Mouse (Mus musculus) liver, embryonic 16.5 days (tissue): ENCODE results near the gene D17Wsu92e. TPM values are rescaled to one million over a fixed set of nuclear protein-coding genes. Genes with fewer than 3 reads are reported as not detected.

ENCODE experiments used
- ATAC-seq: fragments of 200-750 bp; cut with Nextera tagmentation; 2 replicates; pipeline ENCODE4 v1.8.0; 2017; ENCODE audit warnings: low read depth, mild to moderate bottlenecking, moderate number of reproducible peaks, moderate library complexity
- H3K27ac ChIP-seq: fragments of 300-500 bp; sonication (generic); 2 replicates; pipeline ENCODE4 v1.5.1; 2014; ENCODE audit warnings: mild to moderate bottlenecking, low read length
- H3K27me3 ChIP-seq: fragments of 300-500 bp; sonication (generic); 2 replicates; pipeline ENCODE4 v1.6.1; 2014; ENCODE audit warnings: low read depth, low read length, mixed read lengths; ENCODE audit not compliant: control insufficient read depth, insufficient read depth
- H3K36me3 ChIP-seq: fragments of 300-500 bp; sonication (generic); 2 replicates; pipeline ENCODE4 v1.6.1; 2014; ENCODE audit warnings: mild to moderate bottlenecking; ENCODE audit not compliant: control insufficient read depth, insufficient read depth
- H3K4me1 ChIP-seq: fragments of 300-500 bp; sonication (generic); 2 replicates; pipeline ENCODE4 v1.6.1; 2014; ENCODE audit warnings: low read depth, low read length, mixed read lengths; ENCODE audit not compliant: control insufficient read depth
- H3K4me2 ChIP-seq: fragments of 300-500 bp; sonication (generic); 2 replicates; pipeline ENCODE4 v1.6.1; 2014; ENCODE audit warnings: low read depth, low read length, mixed read lengths
- H3K4me3 ChIP-seq: fragments of 300-500 bp; sonication (generic); 2 replicates; pipeline ENCODE4 v1.5.1; 2014; ENCODE audit warnings: low read depth, mild to moderate bottlenecking, low read length
- H3K9ac ChIP-seq: fragments of 300-500 bp; sonication (generic); 2 replicates; pipeline ENCODE4 v1.6.1; 2014; ENCODE audit warnings: low read depth, low read length
- H3K9me3 ChIP-seq: fragments of 300-500 bp; sonication (generic); replicated peaks from 2 replicates; pipeline ENCODE4 v1.6.1; 2016; ENCODE audit warnings: low read length; ENCODE audit not compliant: control insufficient read depth
- WGBS: fragments of 180-500 bp; shearing (Covaris S2); extraction: QIAGEN DNeasy Blood & Tissue Kit; methylation state at CpG from one replicate; pipeline ENCODE4 v1.1.7; 2014; ENCODE audit not compliant: insufficient replicate concordance; 5-methylcytosine and 5-hydroxymethylcytosine counted together
- polyA plus RNA-seq: library from polyadenylated mRNA; unstranded; fragments of >200 nt; fragmentation: Nextera tagmentation; extraction: Ambion mirVana; gene quantifications from 2 replicates; pipeline ENCODE4 v1.2.1, GENCODE M21; 2015

Gene D17Wsu92e
- polyA plus RNA-seq, 1 experiment from 2014 or later: 16.8 TPM

GRCm38 (mm10) chr17:27810569-27811331, 9.7 kb downstream of the D17Wsu92e start:
- Histone ChIP-seq H3K9ac (no peak overlapping the region), H3K4me3 (no peak overlapping the region), H3K27ac (peak overlapping the region; percentile 27; the same call in 1 of the 2 replicates), H3K27me3 (no peaks in the 10 kb centered on the region), H3K4me1 (peaks cover 31% of the 10 kb centered on the region), H3K9me3 (no peaks in the 10 kb centered on the region), H3K4me2 (no peak overlapping the region), H3K36me3 (no peaks in the 10 kb centered on the region)
- WGBS: 66% methylated on average over 16 of the region's 16 CpGs
- no peak for ATAC-seq

- no peaks in the 10 kb centered on the region for H3K27me3 ChIP-seq
- no peak overlapping the region for H3K27ac ChIP-seq
- no peaks in the 10 kb centered on the region for H3K36me3 ChIP-seq
- ATAC-seq: no peak
- WGBS: 59% methylated on average over 2 of the region's 2 CpGs
- no peak overlapping the region for H3K4me3 ChIP-seq
- peaks cover 38% of the 10 kb centered on the region for H3K4me1 ChIP-seq
- no peaks in the 10 kb centered on the region for H3K9me3 ChIP-seq
- no peak overlapping the region for H3K4me2 ChIP-seq
- no peak overlapping the region for H3K9ac ChIP-seq
Observed at GRCm38 (mm10) chr17:27807542-27808078, 12.8 kb downstream of the D17Wsu92e start.

GRCm38 (mm10) chr17:27804803-27805770, 15.4 kb downstream of the D17Wsu92e start:
- ATAC-seq: no peak
- Histone ChIP-seq H3K9me3 (no peaks in the 10 kb centered on the region), H3K27me3 (no peaks in the 10 kb centered on the region), H3K36me3 (no peaks in the 10 kb centered on the region), H3K4me3 (no peak overlapping the region), H3K27ac (no peak overlapping the region), H3K4me1 (peaks cover 25% of the 10 kb centered on the region), H3K4me2 (no peak overlapping the region), H3K9ac (no peak overlapping the region)
- WGBS: 49% methylated on average over 10 of the region's 10 CpGs

- Histone ChIP-seq H3K9me3 (no peaks in the 10 kb centered on the region), H3K4me1 (peaks cover 30% of the 10 kb centered on the region)
- 68% methylated on average over 7 of the region's 7 CpGs for WGBS
Observed at GRCm38 (mm10) chr17:27804156-27804690, 16.2 kb downstream of the D17Wsu92e start.

GRCm38 (mm10) chr17:27803752-27804151, 16.7 kb downstream of the D17Wsu92e start:
- WGBS: 67% methylated on average over 4 of the region's 4 CpGs
- no peak overlapping the region for H3K9ac ChIP-seq
- no peak overlapping the region for H3K4me2 ChIP-seq
- H3K27ac ChIP-seq: no peak overlapping the region
- H3K4me1 ChIP-seq: peaks cover 30% of the 10 kb centered on the region
- ATAC-seq: no peak
- H3K4me3 ChIP-seq: no peak overlapping the region
- no peaks in the 10 kb centered on the region for H3K9me3 ChIP-seq
- H3K27me3 ChIP-seq: no peaks in the 10 kb centered on the region
- no peaks in the 10 kb centered on the region for H3K36me3 ChIP-seq

More at GRCm38 (mm10) chr17:27804156-27804690, 16.2 kb downstream of the D17Wsu92e start:
- H3K27ac ChIP-seq: no peak overlapping the region
- no peaks in the 10 kb centered on the region for H3K36me3 ChIP-seq
- H3K9ac ChIP-seq: no peak overlapping the region
- H3K4me3 ChIP-seq: no peak overlapping the region
- no peaks in the 10 kb centered on the region for H3K27me3 ChIP-seq
- ATAC-seq: no peak
- H3K4me2 ChIP-seq: no peak overlapping the region

- no peaks in the 10 kb centered on the region for H3K9me3 ChIP-seq
- H3K36me3 ChIP-seq: no peaks in the 10 kb centered on the region
- no peak overlapping the region for H3K9ac ChIP-seq
- no peak for ATAC-seq
- no peak overlapping the region for H3K4me3 ChIP-seq
- H3K27me3 ChIP-seq: no peaks in the 10 kb centered on the region
- no peak overlapping the region for H3K27ac ChIP-seq
- no peak overlapping the region for H3K4me2 ChIP-seq
- H3K4me1 ChIP-seq: peaks cover 53% of the 10 kb centered on the region
- 47% methylated on average over 9 of the region's 9 CpGs for WGBS
Observed at GRCm38 (mm10) chr17:27800710-27801648, 19.5 kb downstream of the D17Wsu92e start.

GRCm38 (mm10) chr17:27799771-27800584, 20.5 kb downstream of the D17Wsu92e start:
- no peaks in the 10 kb centered on the region for H3K36me3 ChIP-seq
- H3K27ac ChIP-seq: peak overlapping the region; percentile 75
- ATAC-seq: peak; percentile 74
- no peaks in the 10 kb centered on the region for H3K27me3 ChIP-seq
- no peaks in the 10 kb centered on the region for H3K9me3 ChIP-seq
- no peak overlapping the region for H3K4me3 ChIP-seq
- 17% methylated on average over 16 of the region's 16 CpGs for WGBS
- H3K9ac ChIP-seq: no peak overlapping the region
- H3K4me1 ChIP-seq: peaks cover 45% of the 10 kb centered on the region
- H3K4me2 ChIP-seq: peak overlapping the region; percentile 33; the same call in 1 of the 2 replicates
